In the genomic region with DNA sequence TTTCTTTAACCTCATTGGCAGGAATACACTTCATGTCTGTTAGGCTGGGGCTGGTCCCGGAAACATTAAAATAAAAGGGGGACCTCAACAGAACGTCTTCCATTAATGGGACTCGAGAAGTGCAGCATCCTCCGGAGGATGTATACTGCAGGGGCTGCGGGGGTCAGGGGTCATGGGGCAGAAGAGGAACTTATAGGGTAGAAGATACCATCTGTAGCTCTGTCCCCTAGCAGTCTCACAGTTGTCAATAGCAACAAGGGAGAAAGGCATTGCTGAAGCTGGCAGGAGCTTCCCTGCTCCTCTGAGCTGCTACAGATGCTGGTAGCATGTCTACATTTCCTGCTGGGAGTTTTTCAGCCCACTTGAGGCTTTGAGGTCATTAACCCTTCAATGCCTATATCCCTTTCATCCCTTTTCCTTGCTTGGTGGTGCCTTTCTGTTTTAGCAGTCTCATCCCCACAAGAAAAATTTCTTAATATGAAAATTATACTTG, we compare ENCODE assay signal across 19 mouse cellular contexts.
DNase-seq lines count a peak whose midpoint lies in the region; ATAC-seq and TF ChIP-seq lines count a peak whose summit lies in the region.
"Had no signal": no experiment of that assay in that cellular context is flagged by ENCODE, and none has a peak within 500 bp of the region (broad histone marks: within the 10 kb centered on the region; RNA-seq: fewer than 3 reads in every experiment).

No protein-coding gene starts in this region.

- no peak overlapping the region for H3K4me2 ChIP-seq in lung, embryonic 14.5 days
- no peak overlapping the region for H3K4me2 ChIP-seq in embryonic facial prominence, embryonic 11.5 days (ENCODE audit: low read depth, low read length)
- H3K4me2 ChIP-seq: heart, embryonic 13.5 days; limb, embryonic 13.5 days had no signal

- DNase-seq in heart, adult 11 months, result peak; percentile 36
- no peak for DNase-seq in heart, adult 9 months (ENCODE audit: low spot score in 2 of 2)
- DNase-seq in lung, embryonic 14.5 days, result peak; percentile 34
- DNase-seq in lung, postnatal 10 days, result no peak
- DNase-seq in embryonic facial prominence, embryonic 11.5 days (ENCODE audit: low spot score), result peak; percentile 11
- DNase-seq in retina, postnatal 1 day, result peak; percentile 26
- no peak for DNase-seq in frontal cortex, postnatal 14 days (ENCODE audit: low spot score in 2 of 2)
- DNase-seq: adrenal gland, adult 8-10 months; B cell, adult 2 months; cerebellum, adult 11-12 months; heart, postnatal 4 days; layer of hippocampus, postnatal 36 days; right cerebral cortex, adult 18-20 months had no signal

- no peak overlapping the region for H3K4me3 ChIP-seq in lung, embryonic 14.5 days (ENCODE audit: low read depth, low read length)
- H3K4me3 ChIP-seq in embryonic facial prominence, embryonic 11.5 days (ENCODE audit: low read depth, low read length), result no peak overlapping the region
- H3K4me3 ChIP-seq: heart, embryonic 13.5 days; limb, embryonic 13.5 days; megakaryocyte, embryonic 14.5 days had no signal

- H3K27me3 ChIP-seq in lung, embryonic 14.5 days (ENCODE audit: insufficient read depth, low read length), result no peaks in the 10 kb centered on the region
- no peaks in the 10 kb centered on the region for H3K27me3 ChIP-seq in embryonic facial prominence, embryonic 11.5 days (ENCODE audit: control insufficient read depth, insufficient read depth, low read length)
- H3K27me3 ChIP-seq: heart, embryonic 13.5 days; limb, embryonic 13.5 days; megakaryocyte, embryonic 14.5 days had no signal

- H3K4me1 ChIP-seq in lung, embryonic 14.5 days (ENCODE audit: insufficient read depth), result no peaks in the 10 kb centered on the region
- no peaks in the 10 kb centered on the region for H3K4me1 ChIP-seq in embryonic facial prominence, embryonic 11.5 days (ENCODE audit: control insufficient read depth, insufficient read depth, low read length)
- H3K4me1 ChIP-seq: heart, embryonic 13.5 days; limb, embryonic 13.5 days; megakaryocyte, embryonic 14.5 days had no signal

- H3K36me3 ChIP-seq in lung, embryonic 14.5 days (ENCODE audit: insufficient read depth), result no peaks in the 10 kb centered on the region
- no peaks in the 10 kb centered on the region for H3K36me3 ChIP-seq in embryonic facial prominence, embryonic 11.5 days (replicated peaks; ENCODE audit: control insufficient read depth, insufficient read depth, low read depth, low read length)
- H3K36me3 ChIP-seq: heart, embryonic 13.5 days; limb, embryonic 13.5 days had no signal

- TF ChIP-seq CTCF in lung, embryonic 14.5 days (IDR thresholded peaks at IDR 0.05; ENCODE audit: low read depth), result no peak

- H3K27ac ChIP-seq in lung, embryonic 14.5 days (ENCODE audit: low read depth), result no peak overlapping the region
- H3K27ac ChIP-seq in embryonic facial prominence, embryonic 11.5 days (replicated peaks; ENCODE audit: low read depth, low read length), result no peak overlapping the region
- H3K27ac ChIP-seq: heart, embryonic 13.5 days; kidney, postnatal 0 days; limb, embryonic 13.5 days; liver, embryonic 14.5 days had no signal

- peak; percentile 24; the same call in 1 of the 2 replicates for ATAC-seq in lung, embryonic 14.5 days (ENCODE audit: insufficient read depth)
- no peak for ATAC-seq in embryonic facial prominence, embryonic 11.5 days (replicated peaks; ENCODE audit: insufficient number of reproducible peaks, low FRiP score, low TSS enrichment, low read depth)
- ATAC-seq: intestine, embryonic 16.5 days had no signal

- H3K9ac ChIP-seq in lung, embryonic 14.5 days, result no peak overlapping the region
- H3K9ac ChIP-seq in embryonic facial prominence, embryonic 11.5 days (replicated peaks; ENCODE audit: low read length), result no peak overlapping the region
- H3K9ac ChIP-seq: heart, embryonic 13.5 days; limb, embryonic 13.5 days; liver, embryonic 14.5 days had no signal

- WGBS in lung, embryonic 14.5 days, result 30% methylated on average over 5 of the region's 5 CpGs
- WGBS in embryonic facial prominence, embryonic 11.5 days, result 21% methylated on average over 5 of the region's 5 CpGs

- H3K9me3 ChIP-seq in lung, embryonic 14.5 days (ENCODE audit: low read depth, low read length), result no peaks in the 10 kb centered on the region
- H3K9me3 ChIP-seq in embryonic facial prominence, embryonic 11.5 days (replicated peaks; ENCODE audit: control insufficient read depth, low read length), result no peaks in the 10 kb centered on the region
- H3K9me3 ChIP-seq: heart, embryonic 13.5 days; limb, embryonic 13.5 days had no signal

Comparison
In these comparisons a context has a peak if more than half of its experiments do, and no peak if none do; other contexts are left out.
1. DNase-seq: peak in heart, adult 11 months (single experiment), lung, embryonic 14.5 days (single experiment), embryonic facial prominence, embryonic 11.5 days (single experiment) and retina, postnatal 1 day (single experiment); none in heart, adult 9 months (0 of 2), lung, postnatal 10 days (single experiment) and frontal cortex, postnatal 14 days (0 of 2).